Mouse (Mus musculus): ENCODE results near the gene Islr. TPM values are rescaled to one million over a fixed set of nuclear protein-coding genes. Genes with fewer than 3 reads are reported as not detected.

Islr gene
- polyA plus RNA-seq, 1 experiment from 2014 or later: 14.0 TPM

DNA sequence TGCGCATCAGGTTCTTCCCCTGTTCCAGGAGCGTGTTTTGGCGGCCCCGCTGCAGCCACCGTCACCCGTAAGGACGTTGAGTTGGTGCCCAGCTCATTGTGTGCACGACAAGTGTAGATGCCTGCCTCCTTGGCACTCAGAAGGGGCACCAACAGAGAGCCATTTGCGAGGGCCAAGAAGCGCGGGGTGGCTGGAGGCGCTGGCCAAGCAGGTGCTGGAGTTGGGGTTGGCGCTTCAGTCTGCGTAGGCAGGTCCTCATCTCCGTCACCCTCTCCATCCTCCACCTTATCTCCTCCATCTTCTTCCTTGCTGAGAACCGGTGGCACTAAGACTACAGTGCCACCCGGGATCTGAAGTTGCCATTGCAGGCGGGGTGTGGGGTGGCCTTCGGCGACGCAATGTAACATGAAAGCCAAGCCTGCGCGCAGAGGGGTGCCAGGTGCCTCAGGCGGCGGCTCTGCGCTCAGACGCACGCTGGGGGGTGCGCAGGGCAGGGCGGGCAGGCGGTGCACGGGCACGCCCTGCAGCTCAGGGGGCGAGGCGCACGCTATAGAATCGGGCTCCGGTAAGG lies 5.2 kb downstream of the Islr start:
- peaks cover 85% of the 10 kb centered on the region for H3K4me1 ChIP-seq (replicated peaks)
- no peaks in the 10 kb centered on the region for H3K36me3 ChIP-seq
- H3K27me3 ChIP-seq (ENCODE audit: insufficient read depth, poor library complexity, severe bottlenecking): peaks cover 100% of the 10 kb centered on the region
- no peak for DNase-seq (ENCODE audit: low spot score)
- WGBS: 2% methylated on average over 38 of the region's 38 CpGs
- no peaks in the 10 kb centered on the region for H3K9me3 ChIP-seq
- H3K4me3 ChIP-seq: peak overlapping the region; percentile 38
- H3K27ac ChIP-seq: 0 out of 2 replicates have a peak overlapping the region, but pooled peaks have one; percentile 12

DNA sequence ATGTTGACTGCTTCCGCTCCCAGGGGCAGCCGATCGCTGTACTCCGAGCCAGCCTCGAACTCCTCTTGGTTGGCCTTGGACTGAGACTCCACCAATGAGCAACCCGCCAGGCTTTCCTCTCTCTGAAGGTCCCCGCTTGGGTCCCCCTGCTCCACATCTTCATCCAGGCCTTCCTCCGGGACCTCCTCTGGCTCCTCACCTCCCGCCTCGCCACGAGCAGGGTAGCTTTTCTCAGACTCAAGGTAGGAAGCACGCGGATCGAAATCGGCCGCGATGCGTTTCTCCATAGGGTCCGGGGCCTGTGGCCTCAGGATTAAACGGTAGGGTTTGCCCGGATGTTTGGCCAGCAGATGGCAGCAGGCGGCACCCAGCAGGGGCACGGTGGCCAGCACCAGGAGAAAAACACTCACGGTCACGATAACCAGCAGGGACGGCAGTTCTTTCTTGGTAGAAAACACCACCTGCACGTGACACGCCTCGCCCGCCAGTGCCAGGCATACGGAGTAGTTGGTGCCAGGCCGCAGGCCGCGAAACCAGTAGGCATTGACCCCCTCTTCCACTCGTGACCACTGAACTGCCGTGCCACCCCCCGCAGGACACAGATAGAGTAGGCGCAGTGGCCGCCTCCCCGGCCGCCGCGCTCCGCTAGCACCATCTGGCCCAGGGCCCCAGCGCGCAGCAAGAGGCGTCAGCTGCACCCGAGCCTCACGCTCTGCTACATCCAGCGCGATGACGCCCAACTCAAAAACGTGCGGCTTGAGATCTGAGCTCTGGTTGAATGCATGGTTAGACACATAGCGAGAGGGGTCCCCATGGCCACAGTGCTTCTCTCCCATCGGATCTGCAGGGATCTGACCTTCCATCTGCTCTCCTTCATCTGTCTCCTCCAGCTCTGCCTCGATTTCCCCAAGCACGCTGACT lies 6.1 kb downstream of the Islr start:
- peaks cover 100% of the 10 kb centered on the region for H3K27me3 ChIP-seq (ENCODE audit: insufficient read depth, poor library complexity, severe bottlenecking)
- no peaks in the 10 kb centered on the region for H3K9me3 ChIP-seq
- 1% methylated on average over 58 of the region's 58 CpGs for WGBS
- H3K27ac ChIP-seq: peak overlapping the region; percentile 35
- no peaks in the 10 kb centered on the region for H3K36me3 ChIP-seq
- H3K4me3 ChIP-seq: peak overlapping the region; percentile 38
- H3K4me1 ChIP-seq (replicated peaks): peaks cover 77% of the 10 kb centered on the region
- DNase-seq (ENCODE audit: low spot score): peak; percentile 63

DNA sequence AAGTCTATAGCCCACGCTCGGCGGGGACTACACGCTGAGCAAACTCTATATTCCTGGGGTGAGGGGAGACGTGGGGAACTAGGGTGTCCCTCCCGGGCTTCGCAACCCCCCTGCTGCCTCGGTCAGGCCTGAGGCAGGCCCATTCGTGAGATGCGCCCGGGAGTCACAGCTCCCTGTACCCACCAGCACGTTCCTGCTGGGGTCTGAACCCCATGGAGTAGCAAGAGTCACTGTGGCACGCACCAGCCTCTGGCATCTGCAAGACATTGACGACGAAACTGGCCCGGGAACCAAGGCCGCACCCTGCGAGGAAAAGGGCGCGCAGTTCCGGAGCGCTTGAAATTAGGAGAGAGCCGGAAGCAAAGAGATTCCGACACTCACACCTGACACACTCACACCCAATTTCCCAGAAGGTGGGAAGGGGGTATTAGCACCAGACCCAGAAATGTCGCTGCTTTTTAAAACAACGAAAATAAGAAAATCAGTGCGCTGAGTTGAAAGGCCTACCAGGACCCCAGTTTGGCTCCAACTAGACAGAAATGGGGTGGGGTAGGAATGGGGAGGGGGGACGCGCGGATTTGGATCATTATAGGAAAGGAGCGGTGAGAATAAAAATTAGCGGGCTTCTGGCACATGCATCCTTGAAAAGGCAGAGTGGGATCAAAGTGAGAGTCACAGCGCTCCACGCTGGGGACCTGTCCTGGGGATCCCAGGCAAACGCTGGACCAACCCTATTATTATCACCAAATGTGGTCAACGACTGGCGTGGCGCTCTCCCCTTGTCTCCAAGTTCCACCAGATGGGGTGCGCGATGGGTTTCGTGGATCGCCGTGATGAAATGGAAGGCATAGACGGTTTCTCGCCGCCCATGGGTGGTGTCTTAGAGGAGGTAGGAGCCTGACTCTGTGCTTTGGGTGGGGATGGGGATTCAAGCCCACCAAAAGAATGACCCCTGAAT lies 7.2 kb downstream of the Islr start:
- peak overlapping the region; percentile 42 for H3K4me3 ChIP-seq
- H3K9me3 ChIP-seq: no peaks in the 10 kb centered on the region
- no peaks in the 10 kb centered on the region for H3K36me3 ChIP-seq
- peak; percentile 18 for DNase-seq (ENCODE audit: low spot score)
- H3K27ac ChIP-seq: peak overlapping the region; percentile 40; the same call in 1 of the 2 replicates
- H3K27me3 ChIP-seq (ENCODE audit: insufficient read depth, poor library complexity, severe bottlenecking): peaks cover 93% of the 10 kb centered on the region
- peaks cover 66% of the 10 kb centered on the region for H3K4me1 ChIP-seq (replicated peaks)
- WGBS: 2% methylated on average over 46 of the region's 46 CpGs

DNA sequence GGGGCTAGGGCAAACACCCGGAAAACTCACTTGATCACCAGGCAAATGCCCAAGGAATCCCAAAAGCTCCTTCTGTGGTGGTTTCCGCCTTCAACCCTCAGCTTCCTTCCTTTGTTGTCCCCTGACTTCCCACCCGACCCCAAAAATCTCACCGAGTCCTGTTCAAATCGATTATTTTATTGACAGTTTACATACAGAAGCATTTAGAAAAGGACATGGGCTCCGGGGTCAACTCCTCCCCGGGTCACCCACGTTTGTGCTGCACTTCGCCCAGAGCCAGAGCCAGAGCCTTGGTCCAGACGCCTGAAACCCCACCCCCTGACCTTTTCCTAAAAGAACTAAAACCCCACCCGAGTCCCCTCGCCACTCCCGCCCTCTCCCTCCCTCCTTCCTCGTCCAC lies 8.0 kb downstream of the Islr start:
- Histone ChIP-seq H3K4me1 (replicated peaks) (peaks cover 58% of the 10 kb centered on the region), H3K4me3 (peak overlapping the region; percentile 42), H3K9me3 (no peaks in the 10 kb centered on the region), H3K27ac (0 out of 2 replicates have a peak overlapping the region, but pooled peaks have one; percentile 40), H3K36me3 (no peaks in the 10 kb centered on the region), H3K27me3 (ENCODE audit: insufficient read depth, poor library complexity, severe bottlenecking) (peaks cover 85% of the 10 kb centered on the region)
- peak; percentile 23 for DNase-seq (ENCODE audit: low spot score)
- 2% methylated on average over 14 of the region's 14 CpGs for WGBS

DNA sequence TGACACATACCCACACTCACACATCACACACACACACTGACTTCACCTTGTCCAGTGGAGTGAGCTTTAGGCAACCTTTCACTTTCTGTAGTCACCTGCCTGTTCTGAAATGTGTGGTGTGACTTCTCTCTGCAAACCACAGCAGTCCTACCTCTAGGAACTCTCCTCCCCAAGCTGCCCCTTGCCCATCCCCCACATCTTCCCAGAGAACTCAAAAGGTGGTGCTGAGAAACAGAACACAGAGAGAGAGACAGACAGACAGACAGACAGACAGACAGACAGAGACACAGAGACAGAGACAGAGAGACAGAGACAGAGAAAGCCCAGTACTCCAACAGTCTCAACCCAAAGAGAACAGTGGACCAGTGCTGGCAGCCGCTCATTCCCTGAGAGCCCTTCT lies 8.4 kb downstream of the Islr start:
- peaks cover 80% of the 10 kb centered on the region for H3K27me3 ChIP-seq (ENCODE audit: insufficient read depth, poor library complexity, severe bottlenecking)
- H3K27ac ChIP-seq: no peak overlapping the region
- peak overlapping the region; percentile 42 for H3K4me3 ChIP-seq
- H3K9me3 ChIP-seq: no peaks in the 10 kb centered on the region
- 9% methylated on average over 1 of the region's 1 CpGs for WGBS
- no peak for DNase-seq (ENCODE audit: low spot score)
- H3K36me3 ChIP-seq: no peaks in the 10 kb centered on the region
- H3K4me1 ChIP-seq (replicated peaks): peaks cover 54% of the 10 kb centered on the region

DNA sequence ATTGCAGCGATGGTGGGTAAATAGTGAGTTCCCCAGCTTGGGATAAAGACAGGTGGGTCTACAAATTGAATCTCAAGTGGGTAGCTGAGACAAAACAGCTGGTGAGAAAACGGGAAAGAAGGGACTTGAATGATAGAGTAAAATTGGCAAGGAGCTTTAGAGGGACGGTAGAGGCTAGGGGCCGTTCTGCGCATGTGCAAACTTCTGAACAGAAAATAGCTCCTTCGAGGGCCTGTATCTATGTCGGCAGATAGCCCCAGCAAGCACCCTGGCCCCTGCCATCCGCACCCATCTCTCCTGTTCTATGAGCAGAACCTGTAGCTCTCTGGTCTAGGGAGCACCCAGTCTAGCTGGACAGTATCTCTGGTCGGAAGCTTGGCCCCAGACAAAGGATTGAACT lies 9.9 kb downstream of the Islr start:
- Histone ChIP-seq H3K4me1 (replicated peaks) (peaks cover 41% of the 10 kb centered on the region), H3K27ac (no peak overlapping the region), H3K27me3 (ENCODE audit: insufficient read depth, poor library complexity, severe bottlenecking) (peaks cover 66% of the 10 kb centered on the region), H3K4me3 (no peak overlapping the region), H3K36me3 (no peaks in the 10 kb centered on the region), H3K9me3 (no peaks in the 10 kb centered on the region)
- WGBS: 60% methylated on average over 9 of the region's 9 CpGs
- DNase-seq (ENCODE audit: low spot score): no peak

DNA sequence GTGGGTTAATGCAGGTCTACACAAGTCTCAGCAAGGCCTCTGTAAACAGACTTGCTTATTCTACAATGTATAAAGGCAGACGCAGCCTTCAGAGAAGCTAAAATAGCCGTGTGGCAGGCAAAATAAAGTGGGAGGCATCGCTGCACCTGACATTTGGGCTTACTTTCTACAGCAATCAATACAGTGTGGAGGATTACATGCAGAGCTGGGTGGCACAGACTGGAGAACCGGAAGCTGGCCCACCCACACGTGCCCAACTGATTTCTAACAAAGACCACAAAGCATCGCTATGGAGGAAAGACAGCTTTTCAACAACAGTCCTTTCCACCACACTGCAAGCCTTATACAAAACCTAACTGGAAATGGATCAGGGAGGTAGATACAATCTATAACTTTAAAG lies 19.6 kb downstream of the Islr start:
- Histone ChIP-seq H3K4me1 (replicated peaks) (no peaks in the 10 kb centered on the region), H3K27me3 (ENCODE audit: insufficient read depth, poor library complexity, severe bottlenecking) (no peaks in the 10 kb centered on the region), H3K27ac (no peak overlapping the region), H3K9me3 (no peaks in the 10 kb centered on the region), H3K36me3 (no peaks in the 10 kb centered on the region), H3K4me3 (no peak overlapping the region)
- 79% methylated on average over 6 of the region's 6 CpGs for WGBS
- DNase-seq (ENCODE audit: low spot score): no peak

DNA sequence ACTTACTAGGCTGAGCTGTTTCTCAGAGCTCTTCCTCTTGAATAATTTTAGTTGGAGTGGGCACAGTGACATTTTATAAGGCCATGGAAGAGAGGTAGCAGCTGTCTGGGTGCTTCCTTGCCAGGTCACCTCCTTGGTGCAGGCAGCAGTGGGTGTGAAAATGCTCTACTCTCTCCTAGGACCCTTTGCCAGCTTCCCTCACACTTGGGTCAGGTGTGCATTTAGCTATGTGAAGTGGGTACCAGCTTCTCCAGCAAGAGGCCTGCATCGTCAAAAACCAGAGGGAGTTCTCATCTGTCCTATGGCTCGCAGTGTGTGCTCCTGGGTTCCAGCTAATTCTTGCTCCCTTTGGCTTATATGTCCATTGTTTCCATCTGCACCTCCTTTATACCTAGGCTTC lies 24.7 kb downstream of the Islr start:
- H3K4me1 ChIP-seq (replicated peaks): peaks cover 15% of the 10 kb centered on the region
- 86% methylated on average over 2 of the region's 2 CpGs for WGBS
- 0 out of 2 replicates have a peak, but pooled peaks cover 4% of the 10 kb centered on the region for H3K27me3 ChIP-seq (ENCODE audit: insufficient read depth, poor library complexity, severe bottlenecking)
- no peaks in the 10 kb centered on the region for H3K9me3 ChIP-seq
- no peak for DNase-seq (ENCODE audit: low spot score)
- no peak overlapping the region for H3K27ac ChIP-seq
- no peak overlapping the region for H3K4me3 ChIP-seq
- no peaks in the 10 kb centered on the region for H3K36me3 ChIP-seq

DNA sequence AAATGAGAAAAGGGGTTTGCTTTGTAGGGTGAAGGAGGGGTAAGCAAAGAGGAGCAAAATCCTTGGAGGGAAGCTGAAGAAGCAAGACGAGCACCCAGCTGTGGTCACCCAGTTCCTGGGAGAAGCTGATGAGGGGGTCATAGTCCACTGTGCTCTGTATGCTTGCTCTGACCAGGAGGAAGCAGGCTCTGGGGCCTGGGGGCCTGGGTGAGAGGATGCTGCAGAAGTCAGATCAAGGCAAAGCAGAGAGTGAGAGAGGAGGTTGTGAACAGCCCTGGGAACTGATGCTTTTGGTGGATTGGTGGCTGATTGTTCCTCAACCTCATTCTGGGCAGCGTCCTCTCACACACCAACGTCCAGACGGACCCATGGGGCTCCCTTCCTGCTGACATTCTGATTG lies 26.9 kb downstream of the Islr start:
- Histone ChIP-seq H3K4me1 (replicated peaks) (peaks cover 15% of the 10 kb centered on the region), H3K9me3 (no peaks in the 10 kb centered on the region), H3K27ac (no peak overlapping the region), H3K27me3 (ENCODE audit: insufficient read depth, poor library complexity, severe bottlenecking) (0 out of 2 replicates have a peak, but pooled peaks cover 4% of the 10 kb centered on the region), H3K4me3 (no peak overlapping the region), H3K36me3 (no peaks in the 10 kb centered on the region)
- no peak for DNase-seq (ENCODE audit: low spot score)
- WGBS: 59% methylated on average over 4 of the region's 4 CpGs

DNA sequence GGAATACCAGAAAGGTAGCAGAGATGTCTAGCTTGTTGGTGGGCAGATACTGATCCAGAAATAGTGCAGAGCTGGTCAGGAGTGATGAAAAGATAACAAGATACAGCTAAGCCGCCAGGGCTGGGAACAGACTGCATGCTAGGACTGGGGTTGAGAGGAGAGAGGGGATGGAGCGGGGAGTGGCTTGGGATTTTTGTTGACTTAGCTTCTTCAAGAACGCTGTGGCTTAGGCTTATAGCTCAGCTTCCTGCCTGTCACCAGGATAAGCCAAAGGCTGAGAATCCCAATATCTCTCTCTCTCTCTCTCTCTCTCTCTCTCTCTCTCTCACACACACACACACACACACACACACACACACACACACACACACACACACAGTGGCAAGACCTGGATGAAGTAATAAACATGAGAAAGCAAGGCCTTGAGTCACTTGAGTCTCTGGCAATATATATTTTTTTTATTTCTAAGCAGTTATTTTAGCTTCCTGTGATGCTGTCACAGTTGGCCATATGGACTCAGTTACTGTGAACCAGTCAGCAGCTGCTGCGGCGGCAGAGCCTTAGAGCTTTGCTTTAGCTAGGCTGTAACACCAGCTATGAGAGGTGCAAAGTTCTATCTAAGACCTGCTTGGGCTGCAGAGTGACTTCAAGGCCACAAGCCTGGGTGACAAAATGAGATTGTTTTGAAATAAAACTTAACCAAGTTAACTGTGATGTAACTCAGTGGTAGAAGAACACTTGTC lies 28.2 kb downstream of the Islr start:
- Histone ChIP-seq H3K36me3 (no peaks in the 10 kb centered on the region), H3K27me3 (ENCODE audit: insufficient read depth, poor library complexity, severe bottlenecking) (0 out of 2 replicates have a peak, but pooled peaks cover 4% of the 10 kb centered on the region), H3K27ac (0 out of 2 replicates have a peak overlapping the region, but pooled peaks have one; percentile 13), H3K4me3 (no peak overlapping the region), H3K4me1 (replicated peaks) (peaks cover 15% of the 10 kb centered on the region), H3K9me3 (no peaks in the 10 kb centered on the region)
- WGBS: 56% methylated on average over 5 of the region's 5 CpGs
- DNase-seq (ENCODE audit: low spot score): no peak

DNA sequence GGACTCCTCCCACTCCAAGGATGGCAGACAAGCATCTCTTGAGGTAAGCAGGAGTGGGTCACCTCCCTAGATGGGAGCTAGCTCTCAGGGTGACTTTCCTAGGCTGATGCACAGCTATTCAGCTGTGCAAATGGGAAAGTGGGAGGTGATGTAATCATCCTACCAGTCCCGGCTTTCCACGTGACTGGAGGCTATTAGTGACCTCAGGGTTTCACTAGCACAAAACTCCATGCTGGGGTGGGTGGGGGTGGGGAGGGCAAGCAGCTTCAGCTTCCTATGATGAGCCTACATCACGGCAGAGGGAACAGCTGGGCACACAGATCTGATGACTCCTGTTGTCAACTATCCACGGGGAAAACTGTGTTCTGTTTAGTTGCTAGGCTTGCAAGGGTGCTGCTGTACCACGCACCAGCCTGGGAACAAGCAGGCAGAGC lies 29.3 kb downstream of the Islr start:
- no peak overlapping the region for H3K4me3 ChIP-seq
- H3K4me1 ChIP-seq (replicated peaks): peaks cover 15% of the 10 kb centered on the region
- H3K27ac ChIP-seq: peak overlapping the region; percentile 45; the same call in 1 of the 2 replicates
- 0 out of 2 replicates have a peak, but pooled peaks cover 4% of the 10 kb centered on the region for H3K27me3 ChIP-seq (ENCODE audit: insufficient read depth, poor library complexity, severe bottlenecking)
- H3K9me3 ChIP-seq: no peaks in the 10 kb centered on the region
- DNase-seq (ENCODE audit: low spot score): no peak
- 37% methylated on average over 5 of the region's 5 CpGs for WGBS
- H3K36me3 ChIP-seq: no peaks in the 10 kb centered on the region

DNA sequence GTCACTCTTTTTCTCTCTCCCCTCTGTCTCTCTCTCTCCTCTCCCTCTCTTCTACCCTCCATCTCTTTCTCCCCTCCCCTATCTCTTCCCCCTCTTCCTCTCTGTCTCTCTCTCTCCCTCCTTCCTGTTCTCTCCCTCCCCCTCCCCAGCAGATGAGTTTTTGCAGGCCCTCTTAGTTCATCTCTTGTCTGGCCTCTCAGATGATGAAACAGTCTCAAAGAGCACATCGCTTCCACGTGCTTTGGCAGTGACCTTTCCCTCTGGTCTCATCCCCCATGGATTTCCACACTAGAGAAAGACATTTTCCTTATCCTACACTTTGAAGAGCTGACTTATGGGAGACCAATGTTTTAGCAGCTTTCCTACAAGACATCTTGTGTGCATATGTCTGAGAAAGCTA lies 31.2 kb downstream of the Islr start:
- H3K27ac ChIP-seq: no peak overlapping the region
- no peaks in the 10 kb centered on the region for H3K9me3 ChIP-seq
- no peaks in the 10 kb centered on the region for H3K36me3 ChIP-seq
- 0 out of 2 replicates have a peak, but pooled peaks cover 4% of the 10 kb centered on the region for H3K27me3 ChIP-seq (ENCODE audit: insufficient read depth, poor library complexity, severe bottlenecking)
- H3K4me3 ChIP-seq: no peak overlapping the region
- 69% methylated on average over 2 of the region's 2 CpGs for WGBS
- H3K4me1 ChIP-seq (replicated peaks): peaks cover 26% of the 10 kb centered on the region
- no peak for DNase-seq (ENCODE audit: low spot score)

All from hindbrain, embryonic 10.5 days (tissue).